Mouse (Mus musculus) monocyte, adult 2 months (primary cell): ENCODE data around the gene Bhmt.
"Not testable (repeated sequence)": the region's sequence is repeated elsewhere in the genome, so short reads cannot be mapped to it uniquely, and the experiment has no call there.

Experiments
- DNase-seq, 2 experiments: peaks; one replicate each; pipeline ENCODE4 v3.0.0; 2022; ENCODE audit warnings: low spot score in 2 of 2, low read depth in 1 of 2

Bhmt gene

DNA sequence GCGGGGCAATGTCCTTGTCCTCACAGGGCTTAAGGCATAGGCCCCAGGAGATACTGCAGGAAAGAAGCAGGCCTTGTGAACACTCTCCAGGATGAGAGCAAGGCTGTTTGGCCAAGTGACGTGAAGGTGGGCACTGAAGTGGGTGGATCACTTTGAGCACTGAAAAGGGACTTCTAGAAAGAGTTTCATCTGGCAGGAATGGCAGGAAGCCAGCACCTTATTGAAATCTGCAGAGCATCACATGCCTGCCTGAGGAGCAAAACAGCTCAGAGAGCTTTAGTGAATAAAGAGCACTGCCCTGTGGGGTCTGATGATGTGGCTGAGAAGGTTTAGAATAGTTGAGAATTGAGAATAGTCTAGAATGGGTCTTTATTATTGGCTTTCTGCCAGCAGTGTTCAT, 29.3 kb downstream of the Bhmt start:
- no peak for DNase-seq

DNA sequence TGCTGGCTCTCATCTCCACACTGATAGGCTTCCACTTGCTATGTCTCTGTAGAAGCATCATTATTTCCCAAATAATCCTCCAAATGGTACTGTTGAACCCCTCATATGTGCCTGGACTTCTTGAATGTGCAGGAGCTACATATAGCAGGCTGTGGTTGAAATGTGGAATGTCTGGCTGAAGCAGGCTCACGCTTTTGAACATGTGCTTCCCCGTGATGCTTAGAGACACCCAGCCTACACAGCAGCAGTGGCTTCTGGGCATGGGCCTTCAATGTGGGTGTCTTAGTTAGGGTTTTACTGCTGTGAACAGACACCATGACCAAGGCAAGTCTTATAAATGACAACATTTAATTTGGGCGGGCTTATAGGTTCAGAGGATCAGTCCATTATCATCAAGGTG, 30.1 kb downstream of the Bhmt start:
- DNase-seq: no peak

GRCm38 (mm10) chr13:93606868-93607578, 30.7 kb downstream of the Bhmt start:
- DNase-seq: no peak

DNA sequence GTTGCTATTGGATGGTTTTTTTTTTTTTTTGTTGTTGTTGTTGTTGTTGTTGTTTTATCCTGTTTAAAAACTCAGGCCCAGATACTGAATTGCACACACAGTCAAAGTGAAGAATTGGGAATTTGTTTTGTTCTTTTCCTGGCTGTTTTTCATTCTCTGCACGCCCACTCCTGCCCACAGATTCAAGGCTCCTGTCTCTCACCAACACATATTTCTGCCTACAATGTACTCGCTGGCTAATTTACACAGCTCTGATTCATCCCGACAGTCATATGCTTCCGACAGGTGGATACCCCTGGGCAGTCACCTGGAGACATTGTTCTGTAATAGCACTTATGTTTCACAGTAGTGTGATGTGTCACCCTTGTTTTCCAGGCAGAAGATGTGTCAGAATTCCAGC, 33.1 kb downstream of the Bhmt start:
- DNase-seq: no peak

DNA sequence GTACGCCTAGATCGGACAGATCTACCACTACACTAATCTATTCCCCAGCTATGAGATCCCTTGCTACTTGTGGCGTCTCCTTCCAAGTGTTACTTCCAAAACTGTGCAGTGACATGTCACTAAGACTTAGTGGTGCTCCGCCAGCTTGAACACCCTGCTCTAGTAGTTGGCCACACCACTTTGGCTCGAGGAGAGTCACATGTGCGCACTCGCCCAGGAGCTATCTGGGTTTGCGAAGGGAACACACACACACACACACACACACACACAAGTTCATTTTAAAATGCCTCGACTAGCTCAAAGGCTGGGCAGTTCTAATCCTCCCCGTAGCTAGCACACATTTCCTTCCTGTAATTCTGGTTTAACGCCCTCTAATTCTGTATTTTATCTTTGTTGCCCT, 36.2 kb downstream of the Bhmt start:
- no peak for DNase-seq

- no peak for DNase-seq
Observed at GRCm38 (mm10) chr13:93593040-93593699, 44.6 kb downstream of the Bhmt start.

GRCm38 (mm10) chr13:93582526-93582925, 55.2 kb downstream of the Bhmt start:
- not testable (repeated sequence) for DNase-seq

DNA sequence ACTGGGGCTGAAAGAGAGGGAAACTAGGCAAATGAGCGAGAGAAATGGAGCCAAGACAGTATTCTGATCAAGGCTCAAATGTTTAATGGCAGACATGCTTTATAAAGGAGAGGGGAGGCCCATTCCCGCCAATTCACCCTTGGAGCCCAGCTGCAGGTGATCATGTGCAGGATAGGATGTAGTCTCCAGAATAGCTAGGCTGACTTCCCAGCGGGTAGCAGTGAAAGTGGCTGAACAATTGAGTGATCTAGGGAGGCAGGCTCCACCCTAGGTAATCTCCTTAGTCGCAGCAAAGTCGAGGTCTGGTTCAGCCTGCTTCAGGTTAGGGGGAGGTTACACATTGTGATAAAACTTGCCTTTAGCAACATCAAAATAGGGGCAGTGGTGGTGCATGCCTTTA, 57.3 kb downstream of the Bhmt start:
- DNase-seq: no peak

GRCm38 (mm10) chr13:93569676-93570075, 68.1 kb downstream of the Bhmt start:
- no peak for DNase-seq
